Mouse (Mus musculus): ENCODE results near the gene Sdsl. TPM values are rescaled to one million over a fixed set of nuclear protein-coding genes. Genes with fewer than 3 reads are reported as not detected.

Sdsl gene
- polyA plus RNA-seq, 2 experiments from 2014 or later, result not detected

DNA sequence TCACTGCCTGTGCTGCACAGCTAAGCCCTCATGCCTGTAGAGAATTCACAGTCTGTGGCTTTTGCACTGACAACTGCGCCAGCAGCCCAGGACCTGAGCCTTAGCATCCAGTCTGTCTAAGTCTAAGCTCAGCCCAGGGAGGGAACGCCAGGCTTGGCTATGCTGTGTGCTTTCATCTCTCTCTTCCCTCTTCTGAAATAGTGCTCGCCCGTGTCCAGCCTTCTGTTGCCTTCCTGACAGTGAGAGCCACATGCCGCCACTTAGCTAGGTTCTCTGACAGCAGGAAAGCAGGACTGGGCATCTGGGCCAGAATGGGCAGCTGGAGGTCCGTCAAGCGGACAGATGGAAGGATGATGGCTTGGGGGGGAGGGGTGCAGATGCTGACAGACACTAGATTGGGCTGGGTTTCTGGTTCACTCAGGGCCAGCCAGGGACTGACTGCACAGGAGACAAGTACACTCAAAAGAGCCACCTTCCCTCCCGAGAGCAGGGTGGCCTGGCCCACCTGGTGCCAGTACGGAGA lies 21.3 kb upstream of the Sdsl start:
- no peak for ATAC-seq

DNA sequence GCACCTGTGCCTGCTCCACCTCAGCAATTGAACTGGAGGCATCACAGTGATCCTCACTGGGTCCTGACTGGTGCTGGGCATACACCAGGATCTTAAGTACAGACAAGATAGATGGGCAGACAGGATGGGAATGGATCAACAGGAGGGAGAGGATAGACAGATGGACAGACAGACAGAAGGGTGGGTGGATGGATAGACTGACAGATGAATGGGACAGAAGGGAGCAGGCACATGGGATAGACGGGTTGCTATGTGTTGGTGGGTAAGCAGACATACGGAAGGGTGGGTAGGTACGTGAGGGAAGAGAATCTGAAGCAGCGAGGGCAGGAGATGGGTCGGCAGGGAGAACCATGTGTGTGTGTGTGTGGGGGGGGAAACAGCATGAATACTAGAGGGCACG lies 20.8 kb upstream of the Sdsl start:
- no peak for ATAC-seq

DNA sequence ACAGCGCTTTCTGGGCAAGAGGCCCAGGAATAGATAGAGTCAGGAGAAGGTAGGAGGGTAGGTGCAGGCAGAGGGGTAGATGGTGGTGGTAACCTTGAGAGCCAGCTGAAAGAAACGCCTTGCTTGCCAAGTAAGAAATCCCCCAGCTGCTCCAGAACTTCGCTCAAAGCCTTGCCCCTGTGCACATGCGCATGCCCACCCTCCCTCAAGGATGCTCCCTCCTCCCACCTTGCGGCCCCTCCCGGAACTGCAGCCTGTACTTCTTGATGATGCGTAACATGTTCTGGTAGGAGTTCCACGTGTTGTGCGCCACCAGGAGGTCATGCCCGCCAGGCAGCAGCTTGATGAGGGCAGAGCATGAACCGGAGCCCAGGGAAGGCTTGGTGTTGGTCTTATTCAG lies 19.8 kb upstream of the Sdsl start:
- no peak for ATAC-seq

DNA sequence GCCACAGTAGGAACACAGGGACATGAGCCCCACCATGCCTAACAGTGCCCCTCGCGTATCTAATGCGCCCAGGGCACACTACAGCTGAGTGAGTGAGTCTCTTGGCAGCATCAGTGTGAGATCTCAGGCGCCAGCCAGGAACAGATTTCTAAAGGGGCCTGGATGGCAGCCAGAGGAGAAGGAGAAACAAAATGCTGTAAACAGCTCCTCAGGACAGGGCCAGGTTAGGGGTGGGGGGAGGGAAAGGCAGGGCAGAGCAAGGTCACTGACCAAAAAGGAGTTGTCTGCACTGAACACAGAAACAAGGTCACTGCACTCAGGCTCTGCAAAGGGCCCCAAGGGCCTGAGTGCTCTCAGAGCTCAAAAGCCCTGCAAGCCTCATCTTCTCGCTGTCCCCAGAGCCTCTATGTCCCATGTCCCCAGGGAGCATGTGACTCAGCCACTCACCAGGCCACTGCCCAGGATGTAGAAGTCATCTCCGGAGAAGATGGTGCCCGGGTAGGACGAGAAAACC lies 18.1 kb upstream of the Sdsl start:
- no peak for ATAC-seq

DNA sequence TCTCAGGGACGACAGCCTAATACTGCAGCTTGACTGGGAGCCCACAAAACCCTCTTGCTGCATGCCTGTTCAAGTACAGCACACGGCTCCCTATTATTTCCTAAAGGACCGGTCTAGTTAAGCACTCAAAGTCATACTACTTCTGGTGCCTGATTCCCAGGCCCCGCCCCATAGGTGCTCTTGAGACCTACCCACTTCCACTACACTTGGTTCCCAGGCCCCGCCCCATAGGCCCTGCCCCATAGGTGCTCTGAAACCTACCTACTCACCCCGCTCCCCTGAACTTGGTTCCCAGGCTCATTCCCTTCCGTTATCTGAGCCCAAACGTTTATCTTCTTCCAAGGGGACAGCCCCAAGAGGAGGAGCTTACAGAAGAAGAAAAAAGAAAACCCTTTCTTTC lies 15.2 kb upstream of the Sdsl start:
- no peak for ATAC-seq

DNA sequence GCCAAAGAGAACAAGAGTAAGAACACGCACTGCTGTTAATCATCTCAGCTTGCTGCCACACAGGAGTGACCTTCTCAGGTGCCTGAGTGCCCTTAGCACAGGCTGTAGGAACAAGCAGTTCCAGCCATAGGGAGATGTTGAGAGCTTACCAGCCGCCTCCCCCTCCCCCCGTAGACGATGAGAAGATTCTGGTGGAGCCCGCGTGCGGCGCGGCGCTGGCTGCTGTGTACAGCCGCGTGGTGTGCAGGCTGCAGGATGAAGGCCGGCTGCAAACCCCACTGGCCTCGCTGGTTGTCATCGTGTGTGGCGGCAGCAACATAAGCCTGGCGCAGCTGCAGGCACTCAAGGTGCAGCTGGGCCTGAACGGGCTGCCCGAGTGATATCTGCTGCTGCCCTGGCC lies 10.8 kb upstream of the Sdsl start:
- no peak for ATAC-seq

DNA sequence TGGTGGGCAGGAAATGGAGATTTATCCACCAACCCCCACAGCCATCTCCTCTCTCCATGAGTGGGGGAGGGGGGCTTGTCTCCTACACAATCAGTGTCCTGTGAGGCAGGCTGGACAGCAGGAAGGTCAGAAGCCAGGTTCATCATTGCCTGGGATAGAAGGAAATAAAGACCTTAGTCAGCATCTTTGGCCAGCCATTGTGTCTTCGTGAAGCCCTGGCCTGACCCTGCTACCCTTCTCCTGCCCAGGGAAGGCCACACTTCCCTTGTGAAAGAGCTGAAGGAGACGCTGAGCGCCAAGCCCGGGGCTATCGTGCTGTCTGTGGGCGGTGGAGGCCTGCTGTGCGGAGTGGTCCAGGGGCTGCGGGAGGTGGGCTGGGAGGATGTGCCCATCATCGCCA lies 8.6 kb upstream of the Sdsl start:
- ATAC-seq, result no peak

DNA sequence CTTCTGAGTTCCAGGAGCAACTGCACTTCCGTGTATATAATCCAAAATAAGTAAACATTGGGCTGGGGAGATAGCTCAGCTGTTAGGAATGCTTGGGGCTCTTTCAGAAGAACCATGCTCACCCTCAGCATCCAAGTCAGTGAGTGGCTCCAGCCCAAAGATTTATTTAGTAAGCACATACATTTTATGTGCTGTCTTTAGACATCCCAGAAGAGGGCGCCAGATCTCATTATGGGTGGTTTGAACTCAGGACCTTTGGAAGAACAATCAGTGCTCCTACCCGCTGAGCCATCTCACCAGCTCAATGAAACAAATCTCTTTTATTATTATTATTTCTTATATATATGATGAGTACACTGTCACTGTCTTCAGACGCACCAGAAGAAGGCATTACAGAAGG lies 6.9 kb upstream of the Sdsl start:
- no peak for ATAC-seq

DNA sequence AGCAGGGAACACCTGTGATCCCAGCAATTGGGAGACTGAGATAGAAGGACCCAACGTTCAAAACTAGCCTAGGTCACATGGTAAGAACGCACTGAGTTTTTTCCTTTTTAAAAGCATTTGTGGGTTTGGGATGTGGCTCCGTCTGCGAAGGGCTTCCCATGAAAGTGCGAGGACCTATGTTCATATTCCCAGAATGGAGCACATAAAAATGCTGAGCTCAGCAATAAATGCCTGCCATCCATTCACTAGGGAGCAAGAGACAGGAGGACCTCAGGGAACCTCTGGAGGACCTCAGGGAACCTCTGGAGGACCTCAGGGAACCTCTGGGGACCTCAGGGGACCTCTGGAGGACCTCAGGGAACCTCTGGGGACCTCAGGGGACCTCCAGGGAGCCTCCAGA lies 5.4 kb upstream of the Sdsl start:
- no peak for ATAC-seq

DNA sequence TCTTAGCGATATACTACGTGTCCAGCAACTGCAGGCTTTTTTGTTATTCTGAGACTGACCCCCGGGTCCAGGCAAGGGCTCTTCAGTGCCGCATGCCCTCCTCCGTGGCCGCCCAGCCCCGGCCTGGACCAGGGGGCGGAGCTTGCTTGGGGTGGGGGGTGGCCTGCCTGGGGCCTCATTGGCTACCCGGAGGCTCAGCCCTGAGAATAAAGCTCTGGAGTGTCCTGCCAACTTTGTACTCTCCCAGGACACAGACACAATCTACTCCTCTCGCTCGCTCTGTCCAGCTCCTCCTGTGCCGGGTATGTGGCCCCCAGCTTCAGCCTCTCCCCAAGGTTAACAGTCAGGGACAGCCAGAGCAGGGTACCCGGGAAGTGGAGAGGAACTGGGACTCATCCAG lies 3.7 kb upstream of the Sdsl start, which contains the start of gene Sds:
Gene Sds, plus strand, starts transcription at position 231 of the 400 bp plus-strand sequence.
- no peak for ATAC-seq

DNA sequence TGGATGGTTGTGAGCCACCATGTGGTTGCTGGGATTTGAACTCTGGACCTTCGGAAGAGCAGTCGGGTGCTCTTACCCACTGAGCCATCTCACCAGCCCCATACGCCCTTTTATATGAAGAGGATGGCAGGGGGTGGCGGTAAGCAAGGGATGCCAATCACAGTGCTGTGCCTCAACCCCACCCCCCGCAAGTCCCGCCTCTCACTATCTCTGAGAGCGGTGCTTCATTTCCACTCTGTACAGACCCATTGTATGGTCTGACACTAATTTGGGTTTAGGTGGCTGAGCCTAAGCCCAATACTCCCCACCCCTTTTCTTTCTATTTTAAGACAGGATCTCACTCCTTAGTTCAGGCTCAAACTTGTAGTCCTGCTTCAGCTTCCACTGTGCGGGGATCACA lies 3.3 kb upstream of the Sdsl start:
- ATAC-seq, result no peak

DNA sequence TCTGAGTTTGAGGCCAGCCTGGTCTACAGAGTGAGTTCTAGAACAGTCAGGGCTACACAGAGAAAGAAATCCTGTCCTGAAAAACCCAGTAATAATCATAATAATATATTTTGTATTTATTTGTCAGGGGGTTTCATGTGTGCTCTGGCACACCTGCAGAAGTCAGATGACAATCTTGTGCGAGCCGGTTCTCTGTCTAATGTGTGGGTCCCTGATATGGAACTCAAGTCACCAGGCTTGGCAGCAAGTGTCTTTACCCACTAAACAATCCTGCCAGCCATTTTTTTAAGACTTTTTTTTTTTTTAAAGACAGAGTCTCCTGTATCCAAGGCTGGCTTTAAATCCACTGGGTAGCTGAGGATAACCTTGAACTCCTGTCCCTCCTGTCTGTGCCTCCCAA lies 751 bp upstream of the Sdsl start:
- no peak for ATAC-seq

DNA sequence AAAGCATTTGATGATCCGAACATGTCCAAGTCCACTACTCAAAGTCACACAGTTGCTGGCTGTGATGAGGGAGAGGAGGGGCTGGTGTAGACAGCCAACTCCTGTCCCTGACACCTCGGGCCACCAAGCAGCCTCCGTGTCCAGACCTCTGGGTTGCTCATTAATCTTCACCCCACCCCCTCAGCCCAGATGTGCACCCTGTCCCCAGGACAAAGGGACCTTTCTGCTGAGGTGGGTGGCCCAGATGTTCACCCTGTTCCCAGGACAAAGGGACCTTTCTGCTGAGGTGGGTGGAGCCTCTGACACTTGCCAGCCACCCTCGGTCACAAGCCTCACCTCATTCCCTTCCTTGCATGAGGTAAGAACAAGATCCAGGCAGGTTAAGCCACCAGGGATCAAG lies 1.1 kb downstream of the Sdsl start:
- ATAC-seq, result no peak

DNA sequence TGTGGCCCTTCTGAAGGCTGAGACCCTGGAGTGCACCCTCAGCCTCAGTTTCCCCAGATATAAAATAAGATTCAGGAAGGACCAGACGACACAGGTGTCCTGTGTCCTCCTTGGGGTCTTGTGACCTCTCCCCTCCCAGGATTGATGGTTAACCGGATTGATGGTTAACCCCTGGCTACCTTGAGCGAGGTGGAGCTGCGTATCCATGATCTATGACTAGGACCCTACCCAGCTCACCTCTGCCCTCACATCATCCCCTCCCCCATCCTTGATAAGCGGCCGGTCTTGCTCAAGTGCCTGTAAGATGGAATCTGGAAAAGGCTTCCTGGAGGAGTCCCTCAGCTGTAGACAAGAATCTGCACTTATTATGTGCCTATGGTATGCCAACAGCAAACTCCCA lies 3.8 kb downstream of the Sdsl start:
- ATAC-seq, result no peak

DNA sequence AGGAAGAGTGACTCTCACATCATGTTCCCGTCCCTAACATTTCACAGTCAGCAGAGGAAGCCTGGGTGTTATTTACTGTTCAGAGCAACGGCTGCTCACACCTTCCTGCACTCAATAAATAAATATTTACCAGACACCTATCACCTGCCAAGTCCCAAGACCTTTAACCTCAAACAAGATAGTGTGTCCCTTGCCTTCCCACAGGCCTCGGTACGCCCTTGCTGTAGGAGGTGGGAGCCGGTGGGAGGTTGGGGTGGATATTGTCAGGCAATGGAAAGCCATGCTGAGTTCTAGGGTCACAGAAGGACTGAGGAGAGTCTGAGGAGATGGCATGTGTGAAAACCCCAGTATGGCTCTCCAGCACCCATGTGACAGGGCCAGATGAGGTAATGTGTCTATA lies 4.3 kb downstream of the Sdsl start:
- no peak for ATAC-seq

DNA sequence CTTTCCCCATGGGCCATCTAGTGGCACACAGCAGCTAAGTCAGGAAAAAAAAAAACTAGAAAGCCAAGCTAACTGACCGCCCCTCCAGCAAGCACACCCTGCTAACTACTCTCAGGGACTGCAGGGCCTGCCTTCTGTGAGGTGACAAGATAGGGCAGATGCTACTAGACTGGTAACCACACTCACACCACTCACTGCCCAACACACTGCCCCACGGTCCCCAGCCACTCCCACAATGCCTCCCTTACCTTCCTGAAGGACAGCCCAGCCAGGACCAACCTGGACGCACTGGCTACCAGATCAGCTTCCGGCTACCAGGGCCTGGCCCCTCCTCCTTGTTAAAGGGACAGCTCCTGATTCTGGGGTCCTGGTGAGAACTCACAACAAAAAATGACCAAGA lies 5.6 kb downstream of the Sdsl start:
- ATAC-seq, result no peak

DNA sequence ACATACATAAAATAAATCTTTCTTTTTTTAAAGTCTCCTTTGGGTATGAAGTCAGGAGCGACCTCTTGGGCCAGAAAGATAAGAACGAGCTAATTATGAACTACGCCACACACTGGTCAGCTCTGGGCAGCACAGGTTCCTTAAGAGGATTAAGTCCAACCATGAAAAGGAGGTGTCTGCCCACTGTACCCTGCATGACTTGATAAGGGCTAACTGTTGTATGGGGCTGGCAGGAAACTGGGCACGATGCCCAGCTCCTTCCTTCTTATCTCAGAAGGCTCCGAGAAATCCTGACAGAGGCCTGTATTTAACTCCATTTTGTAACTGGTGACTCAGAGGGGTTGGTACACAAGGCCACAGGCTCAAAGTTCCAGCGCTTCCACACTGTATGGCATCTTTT lies 6.8 kb downstream of the Sdsl start:
- ATAC-seq, result no peak

DNA sequence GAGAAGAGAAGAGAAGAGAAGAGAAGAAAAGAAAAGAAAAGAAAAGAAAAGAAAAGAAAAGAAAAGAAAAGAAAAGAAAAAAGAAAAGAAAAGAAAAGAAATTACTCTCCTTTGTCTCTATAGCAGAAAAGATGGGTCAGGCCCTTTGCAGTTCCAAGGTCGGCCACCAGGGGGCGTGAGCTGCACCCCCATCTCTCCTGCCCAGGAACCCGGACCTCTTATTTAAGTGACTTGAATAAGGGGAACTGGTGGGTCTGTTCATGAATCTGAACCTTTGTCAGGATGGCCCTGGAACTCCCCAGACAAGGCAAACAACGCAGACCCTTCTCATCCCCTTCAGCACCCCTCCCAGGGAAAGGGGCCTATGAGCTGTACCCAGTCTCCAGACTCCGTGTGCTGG lies 7.5 kb downstream of the Sdsl start:
- no peak for ATAC-seq

DNA sequence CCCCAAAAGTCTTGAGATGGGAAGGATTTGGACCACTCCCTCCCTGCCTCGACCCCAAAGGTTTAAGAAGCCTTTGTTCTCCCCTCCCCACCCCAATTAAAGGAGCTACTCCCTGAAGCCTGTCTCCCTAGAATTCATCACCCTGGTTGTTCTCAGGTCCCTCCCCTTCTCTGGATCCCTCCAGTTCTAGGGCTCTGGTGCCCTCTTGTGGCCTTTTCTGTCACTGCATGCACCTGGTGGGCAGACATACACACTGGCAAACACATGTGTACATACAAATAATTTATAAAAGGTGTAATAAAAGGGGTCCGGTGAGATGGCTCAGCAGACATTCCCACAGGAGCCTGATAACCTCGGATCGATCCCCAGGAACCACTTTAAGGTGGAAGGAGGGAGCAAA lies 8.3 kb downstream of the Sdsl start:
- no peak for ATAC-seq

DNA sequence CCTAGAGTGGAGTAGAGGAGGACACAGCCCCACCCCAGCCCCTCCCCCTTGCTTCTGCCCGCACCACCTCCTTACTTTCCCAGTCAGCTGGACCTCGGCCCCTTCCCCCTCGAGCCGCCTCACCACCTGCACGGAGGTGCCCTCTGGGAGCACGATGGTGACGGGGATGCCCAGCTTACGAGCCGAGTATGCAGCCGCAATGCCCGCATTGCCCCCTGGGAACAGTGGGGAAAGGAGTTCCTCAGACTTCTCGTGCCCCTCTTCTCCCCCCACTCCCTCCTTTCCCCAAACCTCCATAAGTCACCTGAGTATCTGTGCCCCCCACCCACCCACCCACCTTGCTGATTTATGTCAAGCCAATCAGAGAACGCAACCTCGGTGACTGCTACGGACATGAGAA lies 10.7 kb downstream of the Sdsl start:
- ATAC-seq, result no peak

DNA sequence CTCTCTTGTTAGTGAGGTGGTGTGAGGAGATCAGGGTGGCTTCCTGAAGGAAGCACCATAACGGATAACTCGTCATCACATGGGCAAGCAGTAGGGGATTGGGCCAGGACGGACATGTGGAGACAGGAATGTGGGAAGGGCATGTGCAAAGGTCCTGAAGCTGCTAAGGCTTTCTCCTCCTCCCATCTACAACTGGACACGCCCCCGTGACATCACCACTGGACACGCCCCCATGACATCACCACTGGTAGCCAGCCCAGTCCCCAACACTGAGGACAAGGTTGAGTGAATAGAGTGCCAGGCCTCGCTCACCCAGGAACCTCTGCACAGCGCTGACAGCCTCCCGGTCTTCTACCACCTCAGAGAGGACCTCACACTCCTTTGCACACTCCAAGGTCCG lies 13.5 kb downstream of the Sdsl start:
- ATAC-seq, result no peak

DNA sequence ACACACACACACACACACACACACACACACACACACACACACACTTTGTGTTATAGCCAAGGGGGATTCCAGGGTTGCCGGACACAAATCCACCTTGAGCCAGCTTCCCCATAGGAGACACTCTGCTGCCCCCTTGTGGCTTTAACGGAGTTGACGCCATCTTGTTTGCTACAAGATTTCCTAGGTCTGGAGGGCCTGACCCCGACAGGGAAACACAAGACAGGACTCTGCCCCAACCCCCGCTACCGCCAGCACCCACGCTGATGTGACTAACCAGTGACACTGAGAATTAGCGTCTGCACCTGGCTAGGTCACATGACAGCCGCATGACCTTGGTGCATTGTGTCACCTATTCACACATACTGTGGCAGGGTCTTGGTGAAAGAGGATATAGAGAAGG lies 15.0 kb downstream of the Sdsl start:
- ATAC-seq, result no peak

DNA sequence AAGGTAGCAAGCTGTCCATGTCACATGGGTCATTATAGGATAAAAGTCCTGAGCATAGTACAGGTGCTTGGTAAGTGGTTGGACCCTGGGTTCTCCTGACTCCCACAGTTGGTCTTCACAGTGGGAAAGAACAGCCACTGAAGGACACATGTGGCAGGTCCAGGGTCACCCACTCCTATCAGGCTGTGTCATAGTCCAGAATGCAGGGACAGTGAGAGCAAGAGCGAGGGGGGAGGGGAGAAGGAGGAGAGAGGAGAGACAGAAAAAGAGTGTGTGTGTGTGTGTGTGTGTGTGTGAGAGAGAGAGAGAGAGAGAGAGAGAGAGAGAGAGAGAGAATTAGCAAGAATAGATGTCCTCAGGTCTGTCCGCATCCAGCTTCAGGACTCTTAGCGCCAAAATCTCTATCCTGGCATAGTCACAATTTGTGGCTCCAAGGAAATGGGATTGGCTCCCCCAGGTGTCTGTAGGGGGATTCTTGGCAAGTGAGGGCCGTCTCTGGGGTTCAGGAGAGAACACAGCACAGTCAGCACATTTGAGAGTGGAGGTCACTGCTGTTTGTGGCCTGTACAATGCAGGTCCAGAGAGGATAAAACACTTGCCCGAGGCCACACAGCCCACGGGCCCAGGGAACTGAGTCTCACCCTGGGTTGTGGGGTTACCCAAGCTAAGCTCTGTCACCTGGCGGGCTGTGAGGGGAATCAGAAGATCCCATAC lies 15.6 kb downstream of the Sdsl start:
- ATAC-seq, result no peak

DNA sequence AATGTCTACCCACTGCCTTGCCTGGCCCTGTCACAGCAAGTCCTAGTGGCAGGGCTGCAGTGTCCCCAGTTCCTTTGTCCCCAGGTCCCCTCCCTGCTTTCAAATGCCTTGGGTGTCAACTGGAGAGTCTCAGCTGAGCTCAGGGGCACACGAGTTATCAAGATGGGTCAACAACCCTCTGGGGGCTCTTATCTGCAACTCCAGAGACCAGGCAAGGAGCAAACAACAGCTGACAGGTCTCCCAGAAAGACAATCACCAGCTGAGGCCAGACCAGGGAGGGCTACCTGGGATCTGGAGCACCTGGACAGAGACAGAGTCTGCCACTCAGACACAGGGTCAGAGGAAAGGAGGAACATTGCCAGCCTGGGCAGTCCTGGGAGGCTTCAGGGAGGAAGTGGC lies 16.4 kb downstream of the Sdsl start:
- no peak for ATAC-seq

DNA sequence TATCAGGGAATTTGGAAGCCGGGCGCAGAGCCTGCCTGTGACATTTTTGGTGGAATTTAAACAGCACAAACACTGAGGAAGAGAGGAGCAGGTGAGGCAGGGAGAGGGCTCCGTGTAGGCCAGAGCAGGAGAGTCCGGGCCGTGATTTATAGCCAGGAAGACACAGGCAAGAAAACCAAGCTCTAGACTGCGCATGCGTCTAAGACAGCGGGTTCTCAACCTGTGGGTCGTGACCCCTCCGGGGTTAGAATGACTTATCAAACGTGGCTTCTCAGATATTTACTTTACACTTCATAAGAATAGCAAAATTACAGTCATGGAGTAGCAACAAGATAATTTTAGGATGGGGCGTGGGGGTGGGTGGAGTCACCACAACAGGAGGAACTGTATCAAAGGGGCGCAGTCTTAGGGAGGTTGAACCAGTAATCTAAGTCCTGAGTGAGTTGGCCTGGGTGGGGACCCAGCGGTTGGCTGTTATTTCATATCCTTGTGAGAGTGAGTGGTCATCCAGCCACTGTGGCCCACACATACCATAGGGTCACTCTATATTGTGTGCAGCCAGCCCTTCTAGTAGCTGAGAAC lies 17.8 kb downstream of the Sdsl start:
- ATAC-seq, result no peak
